Mouse (Mus musculus) heart, adult 2 months (tissue): ENCODE measurements at regions not wholly inside any gene's neighbourhood (a gene's known extent, or its start where the extent isn't known, plus 50 kb on each side); places are given as distances from the start of the nearest gene placed in this dataset.

Source experiments
- DNase-seq, 2 experiments: peaks; one replicate each; pipeline ENCODE4 v3.0.0; 2021
- H3K27ac ChIP-seq: fragments of 200-600 bp; 2 replicates; pipeline ENCODE4 v1.8.1; 2022
- H3K27me3 ChIP-seq: fragments of 200-500 bp; 2 replicates; pipeline ENCODE4 v1.6.1; 2012; ENCODE audit warnings: mild to moderate bottlenecking, low read length, inconsistent platforms, mixed read lengths; ENCODE audit not compliant: control insufficient read depth, insufficient read depth
- H3K36me3 ChIP-seq: fragments of 200-500 bp; 2 replicates; pipeline ENCODE4 v1.6.1; 2012; ENCODE audit warnings: low read length, inconsistent platforms; ENCODE audit not compliant: control insufficient read depth, insufficient read depth
- H3K4me1 ChIP-seq: fragments of 200-500 bp; 2 replicates; pipeline ENCODE4 v1.6.1; 2011; ENCODE audit warnings: low read length; ENCODE audit not compliant: control insufficient read depth, insufficient read depth
- H3K4me3 ChIP-seq: fragments of 200-600 bp; 2 replicates; pipeline ENCODE4 v1.8.1; 2022
- H3K79me2 ChIP-seq: fragments of 200-500 bp; replicated peaks from 2 replicates; pipeline ENCODE4 v1.6.1; 2012; ENCODE audit warnings: mild to moderate bottlenecking, inconsistent platforms, low read length, moderate library complexity, mixed read lengths; ENCODE audit not compliant: control insufficient read depth, insufficient read depth
- H3K9ac ChIP-seq: fragments of 200-500 bp; 2 replicates; pipeline ENCODE4 v1.6.1; 2012; ENCODE audit warnings: low read depth, mild to moderate bottlenecking, control low read depth, inconsistent platforms, low read length, mixed read lengths
- CTCF ChIP-seq: fragments of 200-600 bp; IDR thresholded peaks from 2 replicates; pipeline ENCODE4 v1.8.1; 2022; ENCODE audit warnings: antibody characterized with exemption, mild to moderate bottlenecking, moderate library complexity
- EP300 ChIP-seq: fragments of 200-500 bp; IDR thresholded peaks from 2 replicates; pipeline ENCODE4 v1.6.1; 2011; ENCODE audit warnings: low read depth, low read length, control low read depth; ENCODE audit not compliant: insufficient read depth
- POLR2A ChIP-seq: fragments of 200-500 bp; IDR thresholded peaks from 2 replicates; pipeline ENCODE4 v1.6.1; 2011; ENCODE audit warnings: mild to moderate bottlenecking, low read depth, low read length, control low read depth; ENCODE audit not compliant: insufficient read depth
- WGBS: fragments of 180-500 bp; shearing (Covaris S2); methylation state at CpG from one replicate; pipeline ENCODE4 v1.1.7; 2018; 5-methylcytosine and 5-hydroxymethylcytosine counted together
- intact Hi-C: fragments of 180-260 bp; cut with DNase I; formaldehyde crosslinking; loops from one replicate; pipeline ENCODE4 v1.15.1; 2025
- microRNA-seq, 2 experiments: library from miRNA; unstranded; fragments of <30 nt; microRNA quantifications; one replicate each; pipeline ENCODE4 v1.2.0; 2021

- peaks cover 2% of the 10 kb centered on the region for H3K36me3 ChIP-seq
These were observed 158.9 kb downstream of the Gm11361 start for GRCm38 (mm10) chr13:28416231-28416630.

GRCm38 (mm10) chr13:28415769-28416168 is 158.4 kb downstream of the Gm11361 start:
- TF ChIP-seq CTCF (no peak), EP300 (no peak), POLR2A (no peak)
- no peak for DNase-seq
- peak overlapping the region; percentile 15 for H3K27ac ChIP-seq
- no peak overlapping the region for H3K4me3 ChIP-seq
- no peak overlapping the region for H3K9ac ChIP-seq
- peaks cover 2% of the 10 kb centered on the region for H3K36me3 ChIP-seq
- WGBS: 78% methylated on average over 1 of the region's 1 CpGs
- no peaks in the 10 kb centered on the region for H3K79me2 ChIP-seq
- no peaks in the 10 kb centered on the region for H3K27me3 ChIP-seq
- peaks cover 7% of the 10 kb centered on the region for H3K4me1 ChIP-seq
- intact Hi-C loops: loop anchor here (5.0 to 10.0 kb wide), 3 partner anchors 342 to 1419 kb away; no protein-coding TSS in a partner anchor

More at GRCm38 (mm10) chr13:28416231-28416630, 158.9 kb downstream of the Gm11361 start:
- Histone ChIP-seq H3K79me2 (no peaks in the 10 kb centered on the region), H3K27me3 (no peaks in the 10 kb centered on the region), H3K4me3 (peak overlapping the region; percentile 42), H3K4me1 (peaks cover 7% of the 10 kb centered on the region), H3K9ac (no peak overlapping the region), H3K27ac (peak overlapping the region; percentile 15)
- intact Hi-C loops: loop anchor here (5.0 to 10.0 kb wide), 3 partner anchors 341 to 1419 kb away; no protein-coding TSS in a partner anchor
- DNase-seq: peak; percentile 28 to 50
- WGBS: 37% methylated on average over 6 of the region's 6 CpGs
- TF ChIP-seq CTCF (no peak), EP300 (no peak), POLR2A (no peak)

DNA sequence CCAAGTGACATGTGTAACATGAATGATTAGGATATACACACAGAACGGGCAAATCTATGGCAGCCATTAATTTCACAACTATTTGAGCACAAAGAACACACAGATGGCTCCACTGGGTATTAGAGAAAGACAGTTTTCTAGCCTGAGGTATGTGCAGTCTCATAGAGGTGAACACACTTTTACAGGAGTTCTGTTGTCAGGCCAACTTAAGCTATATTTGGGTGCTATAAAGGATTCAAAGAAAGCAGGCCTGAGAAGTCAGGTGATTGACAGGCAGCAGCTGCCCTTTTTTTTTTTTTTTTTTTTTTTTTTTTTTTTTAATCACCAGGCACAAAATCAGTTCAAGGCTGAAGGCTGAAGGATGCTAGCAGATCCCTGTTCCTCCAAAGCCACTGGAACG is 153.0 kb downstream of the Gm11361 start:
- Histone ChIP-seq H3K9ac (no peak overlapping the region), H3K27ac (no peak overlapping the region), H3K79me2 (no peaks in the 10 kb centered on the region), H3K36me3 (no peaks in the 10 kb centered on the region), H3K27me3 (no peaks in the 10 kb centered on the region), H3K4me3 (no peak overlapping the region), H3K4me1 (no peaks in the 10 kb centered on the region)
- intact Hi-C loops: loop anchor here (10.0 kb wide), 2 partner anchors 1204 to 1424 kb away; no protein-coding TSS in a partner anchor
- 90% methylated on average over 2 of the region's 2 CpGs for WGBS
- no peak for TF ChIP-seq CTCF
- no peak for TF ChIP-seq POLR2A
- DNase-seq: no peak

GRCm38 (mm10) chr13:28409609-28409902 is 152.2 kb downstream of the Gm11361 start:
- Histone ChIP-seq H3K4me3 (no peak overlapping the region), H3K9ac (no peak overlapping the region), H3K27me3 (no peaks in the 10 kb centered on the region), H3K4me1 (no peaks in the 10 kb centered on the region), H3K79me2 (no peaks in the 10 kb centered on the region), H3K27ac (no peak overlapping the region), H3K36me3 (no peaks in the 10 kb centered on the region)
- no peak for DNase-seq
- intact Hi-C loops: no loop called here
- 97% methylated on average over 1 of the region's 1 CpGs for WGBS
- TF ChIP-seq CTCF (no peak), POLR2A (no peak), EP300 (no peak)

DNA sequence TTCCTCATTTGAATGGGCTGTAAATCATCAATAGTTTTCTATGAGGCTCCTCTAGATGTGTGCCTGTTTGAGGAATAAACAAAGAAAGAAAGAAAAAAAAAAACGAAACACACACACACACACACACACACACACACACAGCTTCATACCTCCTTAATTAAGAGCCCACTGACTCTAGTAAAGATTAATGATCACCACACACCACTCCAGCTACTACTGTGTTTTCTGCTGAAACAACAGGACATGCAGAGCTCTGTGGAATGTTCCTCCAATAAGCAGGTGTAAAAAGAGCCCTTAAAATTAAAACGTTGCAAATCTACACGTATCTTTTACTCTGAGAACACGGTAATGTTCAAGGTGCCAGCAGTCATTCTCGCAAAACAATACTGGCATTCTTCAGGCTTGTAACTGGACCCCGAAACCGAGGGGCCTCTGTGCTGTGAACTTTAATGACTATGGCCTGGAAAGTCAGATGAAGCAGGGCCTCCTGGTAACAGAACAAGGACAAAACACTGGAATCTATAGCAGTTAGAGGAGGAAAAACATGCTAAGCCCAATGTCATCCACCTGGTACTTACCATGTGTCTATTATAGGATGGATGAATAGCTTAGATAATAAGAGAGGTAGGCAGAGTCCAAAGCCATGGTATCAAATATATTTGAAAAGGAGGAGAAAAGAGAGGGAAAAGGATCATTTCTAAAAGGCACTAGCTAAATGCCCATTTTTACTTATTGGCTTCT is 151.7 kb downstream of the Gm11361 start:
- Histone ChIP-seq H3K27ac (no peak overlapping the region), H3K36me3 (no peaks in the 10 kb centered on the region), H3K27me3 (no peaks in the 10 kb centered on the region), H3K4me3 (no peak overlapping the region), H3K79me2 (no peaks in the 10 kb centered on the region), H3K9ac (no peak overlapping the region), H3K4me1 (no peaks in the 10 kb centered on the region)
- intact Hi-C loops: no loop called here
- no peak for TF ChIP-seq POLR2A
- no peak for TF ChIP-seq EP300
- TF ChIP-seq CTCF: no peak
- 81% methylated on average over 7 of the region's 7 CpGs for WGBS
- no peak for DNase-seq

DNA sequence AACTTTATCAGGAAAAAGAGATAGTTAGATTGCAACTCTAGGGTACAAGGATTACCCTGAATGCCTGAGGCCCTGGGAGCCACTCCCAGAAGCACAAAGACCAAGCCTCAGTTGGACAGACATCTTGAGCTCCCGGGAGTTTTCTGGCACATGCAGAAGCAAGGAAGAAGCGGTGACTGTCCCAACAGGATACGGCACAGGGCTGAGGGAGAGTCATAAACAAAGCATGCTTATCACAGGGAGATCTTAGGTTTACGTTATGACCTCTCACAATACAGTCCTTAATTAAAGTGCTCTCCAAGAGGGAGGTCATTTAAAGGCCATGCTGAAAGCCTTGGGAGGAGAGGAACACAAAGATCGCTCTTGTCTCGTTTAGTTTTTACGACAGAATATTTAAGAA is 143.1 kb downstream of the Gm11361 start:
- no peak overlapping the region for H3K9ac ChIP-seq
- WGBS: 37% methylated on average over 7 of the region's 7 CpGs
- no peaks in the 10 kb centered on the region for H3K27me3 ChIP-seq
- no peaks in the 10 kb centered on the region for H3K79me2 ChIP-seq
- no peak for DNase-seq
- no peaks in the 10 kb centered on the region for H3K36me3 ChIP-seq
- TF ChIP-seq POLR2A (no peak), CTCF (no peak)
- no peak overlapping the region for H3K4me3 ChIP-seq
- intact Hi-C loops: no loop called here
- no peak overlapping the region for H3K27ac ChIP-seq
- H3K4me1 ChIP-seq: no peaks in the 10 kb centered on the region; the same call in 1 of the 2 replicates

Small RNAs in the stretch of these regions (microRNA-seq; reads per million reads assigned to microRNA genes)
- gene Mir6368: 0 reads per million in 2 experiments
